Mouse (Mus musculus) stomach, embryonic 15.5 days (tissue): ENCODE measurements around the gene Crat. TPM values are rescaled to one million over a fixed set of nuclear protein-coding genes. Genes with fewer than 3 reads are reported as not detected.

Experiments
- ATAC-seq: fragments of 200-750 bp; cut with Nextera tagmentation; 2 replicates; pipeline ENCODE4 v1.8.0; 2017; ENCODE audit warnings: low read depth, moderate number of reproducible peaks, moderate TSS enrichment; ENCODE audit not compliant: insufficient read depth, low FRiP score
- H3K27ac ChIP-seq: fragments of 300-500 bp; sonication (generic); 2 replicates; pipeline ENCODE4 v1.5.1; 2015; ENCODE audit warnings: mild to moderate bottlenecking, inconsistent platforms
- H3K27me3 ChIP-seq: fragments of 300-500 bp; sonication (generic); replicated peaks from 2 replicates; pipeline ENCODE4 v1.6.1; 2015; ENCODE audit warnings: inconsistent platforms
- H3K36me3 ChIP-seq: fragments of 300-500 bp; sonication (generic); 2 replicates; pipeline ENCODE4 v1.6.1; 2015; ENCODE audit warnings: inconsistent platforms
- H3K4me1 ChIP-seq: fragments of 300-500 bp; sonication (generic); 2 replicates; pipeline ENCODE4 v1.6.1; 2015; ENCODE audit warnings: inconsistent platforms
- H3K4me2 ChIP-seq: fragments of 300-500 bp; sonication (generic); 2 replicates; pipeline ENCODE4 v1.6.1; 2015; ENCODE audit warnings: mild to moderate bottlenecking, inconsistent platforms
- H3K4me3 ChIP-seq: fragments of 300-500 bp; sonication (generic); replicated peaks from 2 replicates; pipeline ENCODE4 v1.5.1; 2015; ENCODE audit warnings: inconsistent platforms
- H3K9ac ChIP-seq: fragments of 300-500 bp; sonication (generic); 2 replicates; pipeline ENCODE4 v1.6.1; 2015; ENCODE audit warnings: inconsistent platforms
- H3K9me3 ChIP-seq: fragments of 300-500 bp; sonication (generic); 2 replicates; pipeline ENCODE4 v1.6.1; 2016; ENCODE audit warnings: inconsistent platforms
- WGBS: fragments of 180-500 bp; shearing (Covaris S2); methylation state at CpG from one replicate; pipeline ENCODE4 v1.1.7; 2015; 5-methylcytosine and 5-hydroxymethylcytosine counted together
- polyA plus RNA-seq: library from polyadenylated mRNA; unstranded; fragments of >200 nt; fragmentation: Nextera tagmentation; extraction: Ambion mirVana; gene quantifications from 2 replicates; pipeline ENCODE4 v1.2.1, GENCODE M21; 2015

The Crat gene
- polyA plus RNA-seq, 1 experiment from 2014 or later, result 22.2 TPM

GRCm38 (mm10) chr2:30381377-30381725 lies 34.3 kb downstream of the Crat start:
- Histone ChIP-seq H3K4me1 (no peaks in the 10 kb centered on the region), H3K4me2 (no peak overlapping the region), H3K36me3 (peaks cover 55% of the 10 kb centered on the region), H3K9ac (no peak overlapping the region), H3K4me3 (no peak overlapping the region), H3K27ac (no peak overlapping the region), H3K9me3 (no peaks in the 10 kb centered on the region), H3K27me3 (no peaks in the 10 kb centered on the region)
- WGBS, result 95% methylated on average over 4 of the region's 4 CpGs
- no peak for ATAC-seq

GRCm38 (mm10) chr2:30380564-30381376 lies 34.8 kb downstream of the Crat start:
- Histone ChIP-seq H3K27ac (no peak overlapping the region), H3K36me3 (peaks cover 57% of the 10 kb centered on the region), H3K4me2 (no peak overlapping the region), H3K4me3 (no peak overlapping the region), H3K4me1 (no peaks in the 10 kb centered on the region), H3K9me3 (no peaks in the 10 kb centered on the region), H3K27me3 (no peaks in the 10 kb centered on the region), H3K9ac (no peak overlapping the region)
- ATAC-seq, result no peak
- WGBS, result 87% methylated on average over 10 of the region's 10 CpGs

- Histone ChIP-seq H3K27me3 (no peaks in the 10 kb centered on the region), H3K4me3 (no peak overlapping the region), H3K4me2 (no peak overlapping the region), H3K9me3 (no peaks in the 10 kb centered on the region), H3K27ac (no peak overlapping the region), H3K36me3 (peaks cover 48% of the 10 kb centered on the region), H3K9ac (no peak overlapping the region), H3K4me1 (no peaks in the 10 kb centered on the region)
- 76% methylated on average over 7 of the region's 7 CpGs for WGBS
- ATAC-seq, result no peak
Measured at GRCm38 (mm10) chr2:30379307-30379706, 36.3 kb downstream of the Crat start.

GRCm38 (mm10) chr2:30377721-30378120 lies 37.9 kb downstream of the Crat start:
- Histone ChIP-seq H3K27ac (no peak overlapping the region), H3K36me3 (peaks cover 58% of the 10 kb centered on the region), H3K27me3 (no peaks in the 10 kb centered on the region), H3K9ac (no peak overlapping the region), H3K9me3 (no peaks in the 10 kb centered on the region), H3K4me3 (no peak overlapping the region), H3K4me2 (no peak overlapping the region), H3K4me1 (no peaks in the 10 kb centered on the region)
- 74% methylated on average over 5 of the region's 5 CpGs for WGBS
- ATAC-seq, result no peak; the same call in 1 of the 2 replicates

GRCm38 (mm10) chr2:30375893-30376292 lies 39.7 kb downstream of the Crat start:
- no peaks in the 10 kb centered on the region for H3K9me3 ChIP-seq
- H3K4me1 ChIP-seq, result no peaks in the 10 kb centered on the region
- ATAC-seq, result no peak
- no peak overlapping the region for H3K4me3 ChIP-seq
- no peak overlapping the region for H3K27ac ChIP-seq
- H3K36me3 ChIP-seq, result peaks cover 59% of the 10 kb centered on the region
- no peak overlapping the region for H3K4me2 ChIP-seq
- no peak overlapping the region for H3K9ac ChIP-seq
- H3K27me3 ChIP-seq, result no peaks in the 10 kb centered on the region
- WGBS, result 91% methylated on average over 10 of the region's 10 CpGs

- H3K4me3 ChIP-seq, result no peak overlapping the region
- ATAC-seq, result no peak
- H3K36me3 ChIP-seq, result peaks cover 73% of the 10 kb centered on the region
- no peaks in the 10 kb centered on the region for H3K4me1 ChIP-seq
- 96% methylated on average over 5 of the region's 5 CpGs for WGBS
- H3K9me3 ChIP-seq, result no peaks in the 10 kb centered on the region
- no peaks in the 10 kb centered on the region for H3K27me3 ChIP-seq
- no peak overlapping the region for H3K27ac ChIP-seq
- H3K9ac ChIP-seq, result no peak overlapping the region
- no peak overlapping the region for H3K4me2 ChIP-seq
Measured at GRCm38 (mm10) chr2:30372726-30373125, 42.9 kb downstream of the Crat start.

- Histone ChIP-seq H3K27me3 (no peaks in the 10 kb centered on the region), H3K9me3 (no peaks in the 10 kb centered on the region), H3K4me2 (no peak overlapping the region), H3K4me3 (no peak overlapping the region), H3K27ac (no peak overlapping the region), H3K9ac (no peak overlapping the region), H3K36me3 (peaks cover 65% of the 10 kb centered on the region), H3K4me1 (no peaks in the 10 kb centered on the region)
- no peak for ATAC-seq
- WGBS, result 97% methylated on average over 8 of the region's 8 CpGs
Measured at GRCm38 (mm10) chr2:30371544-30371943, 44.1 kb downstream of the Crat start.

GRCm38 (mm10) chr2:30366203-30366602 lies 49.4 kb downstream of the Crat start:
- H3K4me1 ChIP-seq, result peaks cover 12% of the 10 kb centered on the region
- H3K4me3 ChIP-seq, result no peak overlapping the region
- H3K4me2 ChIP-seq, result no peak overlapping the region
- peaks cover 30% of the 10 kb centered on the region for H3K36me3 ChIP-seq
- ATAC-seq, result no peak
- no peak overlapping the region for H3K27ac ChIP-seq
- H3K27me3 ChIP-seq, result no peaks in the 10 kb centered on the region
- H3K9ac ChIP-seq, result no peak overlapping the region
- no peaks in the 10 kb centered on the region for H3K9me3 ChIP-seq
- 71% methylated on average over 5 of the region's 5 CpGs for WGBS

GRCm38 (mm10) chr2:30365281-30366069 lies 50.1 kb downstream of the Crat start:
- peak overlapping the region; percentile 64 for H3K4me3 ChIP-seq
- no peaks in the 10 kb centered on the region for H3K9me3 ChIP-seq
- H3K4me2 ChIP-seq, result peak overlapping the region; percentile 87
- no peaks in the 10 kb centered on the region for H3K27me3 ChIP-seq
- H3K27ac ChIP-seq, result no peak overlapping the region
- 0 out of 2 replicates have a peak overlapping the region, but pooled peaks have one; percentile 74 for H3K9ac ChIP-seq
- WGBS, result 84% methylated on average over 2 of the region's 2 CpGs
- no peak for ATAC-seq
- peaks cover 23% of the 10 kb centered on the region for H3K36me3 ChIP-seq
- H3K4me1 ChIP-seq, result peaks cover 12% of the 10 kb centered on the region

- under 1% methylated on average over 54 of the region's 54 CpGs for WGBS
Measured at GRCm38 (mm10) chr2:30363773-30364650, 51.6 kb downstream of the Crat start, which contains the start of gene Miga2. TSS of gene Miga2 (plus strand) at chr2:30364233.

GRCm38 (mm10) chr2:30362865-30363264 lies 52.7 kb downstream of the Crat start:
- no peak overlapping the region for H3K4me2 ChIP-seq
- H3K27me3 ChIP-seq, result no peaks in the 10 kb centered on the region
- peaks cover 28% of the 10 kb centered on the region for H3K4me1 ChIP-seq
- H3K4me3 ChIP-seq, result no peak overlapping the region
- 74% methylated on average over 5 of the region's 5 CpGs for WGBS
- H3K36me3 ChIP-seq, result no peaks in the 10 kb centered on the region; the same call in 1 of the 2 replicates
- H3K9ac ChIP-seq, result no peak overlapping the region
- H3K9me3 ChIP-seq, result no peaks in the 10 kb centered on the region
- no peak overlapping the region for H3K27ac ChIP-seq
- no peak for ATAC-seq

More at GRCm38 (mm10) chr2:30363773-30364650, 51.6 kb downstream of the Crat start, which contains the start of gene Miga2:
- Histone ChIP-seq H3K36me3 (peaks cover 9% of the 10 kb centered on the region), H3K9me3 (no peaks in the 10 kb centered on the region), H3K4me1 (peaks cover 19% of the 10 kb centered on the region), H3K27me3 (no peaks in the 10 kb centered on the region), H3K4me3 (peak within 1 kb of the TSS; percentile 64), H3K4me2 (peak within 1 kb of the TSS; percentile 87), H3K9ac (peak within 1 kb of the TSS; percentile 74), H3K27ac (peak within 1 kb of the TSS; percentile 77)
- peak; percentile 100 for ATAC-seq
